Mouse (Mus musculus) MEL (cell line): ENCODE results near the gene Pomt1. TPM values are rescaled to one million over a fixed set of nuclear protein-coding genes. Genes with fewer than 3 reads are reported as not detected.

Experiments
- DNase-seq: peaks from one replicate; pipeline ENCODE4 v3.0.0; 2011; ENCODE audit warnings: low read depth, low spot score
- H3K27ac ChIP-seq: 2 replicates; pipeline ENCODE4 v1.5.1; 2012; ENCODE audit warnings: low read depth, mild to moderate bottlenecking, control low read depth, low read length, moderate library complexity; ENCODE audit not compliant: control insufficient read depth
- H3K27me3 ChIP-seq, 2 experiments: fragments of 150-350 bp in 1 of 2; sonication (generic) in 1 of 2; 2 replicates each; pipeline ENCODE4 v1.6.1; 2012; ENCODE audit warnings: low read length in 2 of 2, mild to moderate bottlenecking in 2 of 2, improper control_type of control experiment in 1 of 2, moderate library complexity in 1 of 2; ENCODE audit not compliant: insufficient read depth in 2 of 2, control insufficient read depth in 1 of 2
- H3K36me3 ChIP-seq, 2 experiments: 2 replicates each; pipeline ENCODE4 v1.6.1; 2012 to 2014; ENCODE audit warnings: low read length in 2 of 2, improper control_type of control experiment in 1 of 2, inconsistent platforms in 1 of 2, mild to moderate bottlenecking in 1 of 2; ENCODE audit not compliant: insufficient read depth in 2 of 2, control insufficient read depth in 1 of 2
- H3K4me1 ChIP-seq, 2 experiments: fragments of 150-350 bp in 1 of 2; sonication (generic) in 1 of 2; 2 replicates each; pipeline ENCODE4 v1.6.1; 2012; ENCODE audit warnings: low read length in 2 of 2, improper control_type of control experiment in 1 of 2, mild to moderate bottlenecking in 1 of 2; ENCODE audit not compliant: insufficient read depth in 2 of 2, control insufficient read depth in 1 of 2
- H3K4me3 ChIP-seq, 2 experiments: fragments of 150-350 bp in 1 of 2; sonication (generic) in 1 of 2; 2 replicates each; pipeline ENCODE4 v1.5.1; 2012; ENCODE audit warnings: low read depth in 2 of 2, low read length in 2 of 2, mild to moderate bottlenecking in 2 of 2, moderate library complexity in 2 of 2, control low read depth in 1 of 2, improper control_type of control experiment in 1 of 2; ENCODE audit not compliant: control insufficient read depth in 1 of 2, insufficient read depth in 1 of 2
- H3K79me2 ChIP-seq: 2 replicates; pipeline ENCODE4 v1.6.1; 2012; ENCODE audit warnings: mild to moderate bottlenecking, low read length, moderate library complexity; ENCODE audit not compliant: control insufficient read depth, poor library complexity, insufficient read depth
- H3K9ac ChIP-seq: 2 replicates; pipeline ENCODE4 v1.6.1; 2012; ENCODE audit warnings: low read depth, mild to moderate bottlenecking, control low read depth, low read length, moderate library complexity; ENCODE audit not compliant: control insufficient read depth, poor library complexity, severe bottlenecking
- H3K9me3 ChIP-seq: fragments of 150-350 bp; sonication (generic); replicated peaks from 2 replicates; pipeline ENCODE4 v1.6.1; 2012; ENCODE audit warnings: mild to moderate bottlenecking, low read length, improper control_type of control experiment, moderate library complexity; ENCODE audit not compliant: insufficient read depth
- BHLHE40 ChIP-seq: IDR thresholded peaks from 2 replicates; pipeline ENCODE4 v1.6.1; 2012; ENCODE audit warnings: low read depth, mild to moderate bottlenecking, inconsistent platforms, low read length, improper control_type of control experiment, borderline replicate concordance
- CHD1 ChIP-seq: IDR thresholded peaks from 2 replicates; pipeline ENCODE4 v1.6.1; 2012; ENCODE audit warnings: low read depth, mild to moderate bottlenecking, inconsistent platforms, low read length, improper control_type of control experiment
- CHD2 ChIP-seq: IDR thresholded peaks from 2 replicates; pipeline ENCODE4 v1.6.1; 2011; ENCODE audit warnings: low read length, improper control_type of control experiment
- CTCF ChIP-seq, 3 experiments: IDR thresholded peaks in 2 of 3; conservative IDR thresholded peaks in 1 of 3; 2 replicates each; pipeline ENCODE4 v1.5.1; 2011 to 2012; ENCODE audit warnings: low read length in 3 of 3, low read depth in 2 of 3, mild to moderate bottlenecking in 2 of 3, improper control_type of control experiment in 1 of 3, inconsistent platforms in 1 of 3, mixed read lengths in 1 of 3, moderate library complexity in 1 of 3; ENCODE audit not compliant: control insufficient read depth in 1 of 3, insufficient read depth in 1 of 3, poor library complexity in 1 of 3, severe bottlenecking in 1 of 3
- ETS1 ChIP-seq: IDR thresholded peaks from 2 replicates; pipeline ENCODE4 v1.6.1; 2012; ENCODE audit warnings: low read depth, mild to moderate bottlenecking, inconsistent platforms, low read length, improper control_type of control experiment, moderate library complexity
- GATA1 ChIP-seq: IDR thresholded peaks from 2 replicates; pipeline ENCODE4 v1.6.1; 2011; ENCODE audit warnings: low read depth, low read length, improper control_type of control experiment
- JUND ChIP-seq: IDR thresholded peaks from 2 replicates; pipeline ENCODE4 v1.6.1; 2011; ENCODE audit warnings: low read depth, mild to moderate bottlenecking, improper control_type of control experiment, low read length
- MAFK ChIP-seq: IDR thresholded peaks from 2 replicates; pipeline ENCODE4 v1.6.1; 2011; ENCODE audit warnings: low read depth, mild to moderate bottlenecking, low read length, improper control_type of control experiment, borderline replicate concordance
- MAZ ChIP-seq: IDR thresholded peaks from 2 replicates; pipeline ENCODE4 v1.6.1; 2012; ENCODE audit warnings: low read depth, mild to moderate bottlenecking, inconsistent platforms, low read length, improper control_type of control experiment
- MXI1 ChIP-seq: IDR thresholded peaks from 2 replicates; pipeline ENCODE4 v1.6.1; 2011; ENCODE audit warnings: mild to moderate bottlenecking, low read depth, low read length, improper control_type of control experiment
- MYC ChIP-seq: IDR thresholded peaks from 2 replicates; pipeline ENCODE4 v1.6.1; 2011; ENCODE audit warnings: low read depth, mild to moderate bottlenecking, low read length, improper control_type of control experiment, moderate library complexity
- NELFE ChIP-seq: IDR thresholded peaks from 2 replicates; pipeline ENCODE4 v1.6.1; 2011; ENCODE audit warnings: low read depth, low read length, improper control_type of control experiment
- POLR2AphosphoS2 ChIP-seq: IDR thresholded peaks from 2 replicates; pipeline ENCODE4 v1.6.1; 2011; ENCODE audit warnings: low read length, improper control_type of control experiment
- RCOR1 ChIP-seq: IDR thresholded peaks from 2 replicates; pipeline ENCODE4 v1.6.1; 2012; ENCODE audit warnings: low read depth, mild to moderate bottlenecking, inconsistent platforms, low read length, improper control_type of control experiment
- SIN3A ChIP-seq: IDR thresholded peaks from 2 replicates; pipeline ENCODE4 v1.6.1; 2012; ENCODE audit warnings: low read length, improper control_type of control experiment, inconsistent platforms
- TAL1 ChIP-seq: IDR thresholded peaks from 2 replicates; pipeline ENCODE4 v1.6.1; 2012; ENCODE audit warnings: mild to moderate bottlenecking, inconsistent platforms, low read length, moderate library complexity, mixed read lengths
- UBTF ChIP-seq: IDR thresholded peaks from 2 replicates; pipeline ENCODE4 v1.6.1; 2012; ENCODE audit warnings: low read depth, mild to moderate bottlenecking, inconsistent platforms, low read length, improper control_type of control experiment, moderate library complexity, borderline replicate concordance; ENCODE audit not compliant: insufficient read depth
- ZC3H11A ChIP-seq: IDR thresholded peaks from 2 replicates; pipeline ENCODE4 v1.6.1; 2012; ENCODE audit warnings: low read depth, mild to moderate bottlenecking, inconsistent platforms, low read length, improper control_type of control experiment
- ZKSCAN1 ChIP-seq: IDR thresholded peaks from 2 replicates; pipeline ENCODE4 v1.6.1; 2012; ENCODE audit warnings: low read depth, mild to moderate bottlenecking, inconsistent platforms, low read length, improper control_type of control experiment, moderate library complexity
- polyA plus RNA-seq, 2 experiments: library from polyadenylated mRNA; stranded (reverse) in 1 of 2; unstranded in 1 of 2; fragments of >175 nt in 1 of 2; fragments of >200 nt in 1 of 2; gene quantifications; 2 replicates each; pipeline versions ENCODE4 v1.2.1 to v1.2.4; 2012; ENCODE audit warnings: low replicate concordance in 2 of 2, low read depth in 1 of 2; ENCODE audit not compliant: insufficient read length in 2 of 2, insufficient read depth in 1 of 2, missing spikeins in 1 of 2
- total RNA-seq: library from RNA; depleted of rRNA; stranded (reverse); fragments of 300-350 nt; gene quantifications from 2 replicates; pipeline ENCODE4 v1.2.3, GENCODE M21; 2012

The Pomt1 gene
- total and polyA plus RNA-seq, 3 experiments: 34.2 to 42.8 TPM; not detected in 1

DNA sequence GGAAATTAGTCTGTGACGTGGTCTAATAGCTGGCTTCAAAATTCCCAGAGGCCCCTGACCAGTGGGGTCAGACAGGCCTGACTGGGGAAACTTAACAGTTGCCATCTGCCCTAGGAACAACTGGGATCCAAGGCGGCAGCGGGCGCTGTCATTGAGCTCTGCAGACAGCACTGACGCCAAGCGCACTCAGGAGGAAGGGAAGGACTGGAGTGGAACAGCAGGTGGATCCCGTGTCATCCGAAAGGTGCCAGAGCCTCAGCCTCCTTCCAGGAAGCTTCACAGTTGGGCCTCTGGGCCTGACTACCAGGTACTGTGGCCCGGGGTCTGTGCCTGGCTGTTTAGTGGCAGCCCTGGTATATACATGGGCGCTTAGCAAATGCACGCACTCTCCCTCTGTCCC lies 35.7 kb upstream of the Pomt1 start:
- no peak for DNase-seq
- Histone ChIP-seq H3K4me3 (no peak overlapping the region), H3K36me3 (peaks cover 0 to 17% of the 10 kb centered on the region in 2 experiments; a peak in 2 of 4 replicates), H3K27me3 (no peaks in the 10 kb centered on the region), H3K4me1 (no peaks in the 10 kb centered on the region), H3K9me3 (no peaks in the 10 kb centered on the region), H3K27ac (no peak overlapping the region), H3K79me2 (no peaks in the 10 kb centered on the region), H3K9ac (no peak overlapping the region)
- TF ChIP-seq GATA1: no peak
- no peak for TF ChIP-seq MXI1
- TF ChIP-seq POLR2AphosphoS2: no peak
- no peak for TF ChIP-seq SIN3A
- TF ChIP-seq MYC: no peak
- no peak for TF ChIP-seq CHD2

DNA sequence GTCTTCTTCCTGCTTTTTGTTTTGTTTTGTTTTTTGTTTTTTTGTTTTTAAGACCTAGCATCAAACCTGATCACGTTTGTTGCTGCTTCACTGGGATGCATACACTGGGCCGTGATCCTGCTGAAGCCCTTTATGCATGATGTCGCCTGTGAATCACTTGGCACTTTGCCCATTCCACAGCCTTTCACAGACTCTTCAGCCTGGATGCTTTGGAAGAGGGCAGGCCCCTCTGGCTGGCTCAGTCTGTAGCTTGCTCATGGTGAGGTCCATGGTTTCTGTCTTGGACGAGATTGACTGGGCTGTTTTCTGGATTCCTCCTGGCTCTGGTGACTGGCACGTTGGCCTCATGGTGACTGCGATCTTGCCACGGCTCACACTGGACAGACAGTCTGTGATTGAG lies 34.9 kb upstream of the Pomt1 start:
- TF ChIP-seq MAZ (no peak), CHD2 (no peak), JUND (no peak)
- Histone ChIP-seq H3K27me3 (no peaks in the 10 kb centered on the region), H3K27ac (no peak overlapping the region), H3K4me1 (no peaks in the 10 kb centered on the region), H3K79me2 (no peaks in the 10 kb centered on the region), H3K9me3 (no peaks in the 10 kb centered on the region), H3K4me3 (no peak overlapping the region), H3K9ac (no peak overlapping the region), H3K36me3 (peaks cover 0 to 13% of the 10 kb centered on the region in 2 experiments; a peak in 2 of 4 replicates)
- peak; percentile 24 for DNase-seq

DNA sequence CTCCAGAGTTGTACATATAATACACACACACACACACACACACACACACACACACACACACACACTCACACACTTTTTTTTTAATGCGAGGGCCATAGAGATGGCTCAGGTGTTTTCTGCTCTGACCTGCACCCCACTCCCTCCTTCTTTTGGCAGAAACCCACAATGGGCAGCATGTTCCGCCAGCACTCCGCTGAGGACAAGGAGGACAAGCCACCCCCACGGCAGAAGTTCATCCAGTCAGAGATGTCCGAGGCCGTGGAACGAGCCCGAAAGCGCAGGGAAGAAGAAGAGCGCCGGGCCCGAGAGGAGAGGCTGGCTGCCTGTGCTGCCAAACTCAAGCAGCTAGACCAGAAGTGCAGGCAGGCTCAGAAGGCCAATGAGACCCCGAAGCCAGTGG lies 32.5 kb upstream of the Pomt1 start:
- Histone ChIP-seq H3K79me2 (no peaks in the 10 kb centered on the region), H3K4me1 (no peaks in the 10 kb centered on the region), H3K27me3 (no peaks in the 10 kb centered on the region), H3K4me3 (no peak overlapping the region), H3K9me3 (no peaks in the 10 kb centered on the region), H3K36me3 (peaks cover 0 to 6% of the 10 kb centered on the region in 2 experiments; a peak in 2 of 4 replicates), H3K9ac (no peak overlapping the region), H3K27ac (no peak overlapping the region)
- TF ChIP-seq MAFK (no peak), GATA1 (no peak), ZC3H11A (no peak), NELFE (no peak), RCOR1 (no peak), CTCF (IDR thresholded peaks at IDR 0.05 in 2 of 3, conservative IDR thresholded peaks at IDR 0.05 in 1 of 3; ENCODE audit: control insufficient read depth in 1 of 3, insufficient read depth in 1 of 3, low read depth in 2 of 3, low read length in 3 of 3, poor library complexity in 1 of 3, severe bottlenecking in 1 of 3) (no peak), TAL1 (no peak), CHD1 (no peak), UBTF (no peak), ZKSCAN1 (no peak), BHLHE40 (no peak), ETS1 (no peak)
- DNase-seq: no peak
